Mouse (Mus musculus): ENCODE results near the gene Yars. TPM values are rescaled to one million over a fixed set of nuclear protein-coding genes. Genes with fewer than 3 reads are reported as not detected.

The Yars gene
- total and polyA plus RNA-seq, 3 experiments = 89.5 to 539 (median 179) TPM

- no peak for TF ChIP-seq BHLHE40 (IDR thresholded peaks at IDR 0.05; ENCODE audit: borderline replicate concordance, low read depth, low read length)
- no peak for TF ChIP-seq MEF2A (IDR thresholded peaks at IDR 0.05; ENCODE audit: extremely low read depth, insufficient replicate concordance, low read depth, low read length, poor library complexity, severe bottlenecking)
- TF ChIP-seq USF2 (IDR thresholded peaks at IDR 0.05; ENCODE audit: borderline replicate concordance in 1 of 2, insufficient read depth in 1 of 2, low read depth in 1 of 2, low read length in 2 of 2) = no peak
- no peak for TF ChIP-seq SMC3 (IDR thresholded peaks at IDR 0.05; ENCODE audit: low read depth, low read length)
- TF ChIP-seq ETS1 (IDR thresholded peaks at IDR 0.05; ENCODE audit: low read depth, low read length) = peak; percentile 28; the same call in 1 of the 2 replicates
- no peak for TF ChIP-seq NELFE (IDR thresholded peaks at IDR 0.05; ENCODE audit: low read depth, low read length)
- TF ChIP-seq MAX (IDR thresholded peaks at IDR 0.05; ENCODE audit: low read length) = no peak
- peak; percentile 46; the same call in 1 of the 2 replicates for TF ChIP-seq MYC (IDR thresholded peaks at IDR 0.05; ENCODE audit: low read depth, low read length)
- no peak for TF ChIP-seq RAD21 (IDR thresholded peaks at IDR 0.05; ENCODE audit: low read depth, low read length)
- TF ChIP-seq USF1 (IDR thresholded peaks at IDR 0.05; ENCODE audit: low read depth, low read length) = no peak
- TF ChIP-seq GABPA (IDR thresholded peaks at IDR 0.05; ENCODE audit: low read depth, low read length) = no peak
- TF ChIP-seq GATA1 (IDR thresholded peaks at IDR 0.05; ENCODE audit: low read depth, low read length) = no peak
- no peak for TF ChIP-seq JUND (IDR thresholded peaks at IDR 0.05; ENCODE audit: low read depth, low read length)
- no peak for TF ChIP-seq ELF1 (IDR thresholded peaks at IDR 0.05; ENCODE audit: low read depth, low read length)
- TF ChIP-seq MAFK (IDR thresholded peaks at IDR 0.05; ENCODE audit: borderline replicate concordance, low read depth, low read length) = no peak
These were observed 55.2 kb downstream of the Yars start (continued) for GRCm38 (mm10) chr4:129244802-129245201.

GRCm38 (mm10) chr4:129246360-129247301 is 57.1 kb downstream of the Yars start:
- peaks cover 0 to 7% of the 10 kb centered on the region in 2 experiments; a peak in 2 of 4 replicates for H3K36me3 ChIP-seq (ENCODE audit: control insufficient read depth in 1 of 2, insufficient read depth in 2 of 2, low read length in 2 of 2)
- no peaks in the 10 kb centered on the region for H3K79me2 ChIP-seq (ENCODE audit: control insufficient read depth, insufficient read depth, low read length, poor library complexity)
- H3K4me3 ChIP-seq (ENCODE audit: control insufficient read depth in 1 of 2, insufficient read depth in 1 of 2, low read depth in 2 of 2, low read length in 2 of 2) = no peak overlapping the region
- H3K9ac ChIP-seq (ENCODE audit: control insufficient read depth, low read depth, low read length, poor library complexity, severe bottlenecking) = no peak overlapping the region
- no peaks in the 10 kb centered on the region for H3K27me3 ChIP-seq (ENCODE audit: control insufficient read depth in 1 of 2, insufficient read depth in 2 of 2, low read length in 2 of 2)
- H3K9me3 ChIP-seq (replicated peaks; ENCODE audit: insufficient read depth, low read length) = no peaks in the 10 kb centered on the region
- DNase-seq (ENCODE audit: low read depth, low spot score) = no peak
- TF ChIP-seq USF1 (IDR thresholded peaks at IDR 0.05; ENCODE audit: low read depth, low read length) (no peak), TAL1 (IDR thresholded peaks at IDR 0.05; ENCODE audit: low read length) (no peak), TBP (IDR thresholded peaks at IDR 0.05; ENCODE audit: low read depth, low read length) (peak; percentile 55; the same call in 1 of the 2 replicates)
- peaks cover 13 to 39% of the 10 kb centered on the region in 2 experiments for H3K4me1 ChIP-seq (ENCODE audit: control insufficient read depth in 1 of 2, insufficient read depth in 2 of 2, low read length in 2 of 2)
- H3K27ac ChIP-seq (ENCODE audit: control insufficient read depth, low read depth, low read length) = no peak overlapping the region

All from MEL (cell line).